ENCODE assay signal across 16 mouse cellular contexts in genomic region chr14:58375056-58375455, GRCm38 (mm10).
DNase-seq lines count a peak whose midpoint lies in the region; ATAC-seq and TF ChIP-seq lines count a peak whose summit lies in the region.
"Had no signal": no experiment of that assay in that cellular context is flagged by ENCODE, and none has a peak within 500 bp of the region (broad histone marks: within the 10 kb centered on the region; RNA-seq: fewer than 3 reads in every experiment).

No protein-coding gene starts in this region.

- no peaks in the 10 kb centered on the region for H3K9me3 ChIP-seq in heart, embryonic 10.5 days
- H3K9me3 ChIP-seq in liver, postnatal 0 days (ENCODE audit: low read length) = peaks cover 3% of the 10 kb centered on the region; the same call in 1 of the 2 replicates
- H3K9me3 ChIP-seq: forebrain, embryonic 10.5 days; heart, embryonic 15.5 days; limb, embryonic 10.5 days had no signal

- no peak overlapping the region for H3K4me3 ChIP-seq in heart, embryonic 10.5 days
- no peak overlapping the region for H3K4me3 ChIP-seq in liver, postnatal 0 days (ENCODE audit: low read depth, low read length)
- H3K4me3 ChIP-seq: embryonic facial prominence, embryonic 13.5 days; forebrain, embryonic 10.5 days; heart, embryonic 15.5 days; limb, embryonic 10.5 days had no signal

- no peak for TF ChIP-seq EP300 in liver, postnatal 0 days (IDR thresholded peaks at IDR 0.05; ENCODE audit: low read depth)

- DNase-seq in heart, adult 11 months = peak; percentile 87
- no peak for DNase-seq in heart, embryonic 10.5 days (ENCODE audit: low spot score)
- DNase-seq in liver, postnatal 0 days = no peak
- no peak for DNase-seq in liver
- DNase-seq in cerebellum, adult 18-20 months = peak; percentile 16 to 36
- peak; percentile 19 for DNase-seq in kidney, postnatal 10 days
- no peak for DNase-seq in right cerebral cortex, postnatal 25 days
- DNase-seq in ovary, postnatal 36 days (ENCODE audit: low spot score) = no peak
- DNase-seq: thymus, postnatal 25 days had no signal

- no peak for ATAC-seq in liver, postnatal 0 days
- ATAC-seq: hindbrain, embryonic 16.5 days; midbrain, embryonic 16.5 days had no signal

- H3K27ac ChIP-seq in heart, embryonic 10.5 days = no peak overlapping the region
- no peak overlapping the region for H3K27ac ChIP-seq in liver, postnatal 0 days (ENCODE audit: low read depth)
- H3K27ac ChIP-seq: embryonic facial prominence, embryonic 13.5 days; forebrain, embryonic 10.5 days; heart, embryonic 15.5 days; limb, embryonic 10.5 days; liver, embryonic 14.5 days had no signal

- H3K4me1 ChIP-seq in heart, embryonic 10.5 days = no peaks in the 10 kb centered on the region
- H3K4me1 ChIP-seq in liver, postnatal 0 days (ENCODE audit: insufficient read depth) = no peaks in the 10 kb centered on the region
- H3K4me1 ChIP-seq: embryonic facial prominence, embryonic 13.5 days; forebrain, embryonic 10.5 days; heart, embryonic 15.5 days; limb, embryonic 10.5 days had no signal

- H3K9ac ChIP-seq in liver, postnatal 0 days (replicated peaks) = no peak overlapping the region
- H3K9ac ChIP-seq: embryonic facial prominence, embryonic 13.5 days; heart, embryonic 15.5 days; liver, embryonic 14.5 days had no signal

- no peak overlapping the region for H3K4me2 ChIP-seq in liver, postnatal 0 days (ENCODE audit: low read depth, low read length)
- H3K4me2 ChIP-seq: embryonic facial prominence, embryonic 13.5 days; heart, embryonic 15.5 days had no signal

- no peaks in the 10 kb centered on the region for H3K27me3 ChIP-seq in heart, embryonic 10.5 days (ENCODE audit: insufficient read depth, poor library complexity, severe bottlenecking)
- H3K27me3 ChIP-seq in liver, postnatal 0 days (ENCODE audit: insufficient read depth, low read length) = no peaks in the 10 kb centered on the region
- H3K27me3 ChIP-seq: embryonic facial prominence, embryonic 13.5 days; heart, embryonic 15.5 days had no signal

- peak; percentile 33; the same call in 1 of the 2 replicates for TF ChIP-seq CTCF in liver, postnatal 0 days (IDR thresholded peaks at IDR 0.05; ENCODE audit: low read depth)

- H3K36me3 ChIP-seq in heart, embryonic 10.5 days = no peaks in the 10 kb centered on the region
- H3K36me3 ChIP-seq in liver, postnatal 0 days (replicated peaks; ENCODE audit: insufficient read depth, low read length) = no peaks in the 10 kb centered on the region
- H3K36me3 ChIP-seq: embryonic facial prominence, embryonic 13.5 days; forebrain, embryonic 10.5 days; heart, embryonic 15.5 days; limb, embryonic 10.5 days had no signal

Comparison
In these comparisons a context has a peak if more than half of its experiments do, and no peak if none do; other contexts are left out.
1. DNase-seq: peak in heart, adult 11 months (single experiment), cerebellum, adult 18-20 months (2 of 2) and kidney, postnatal 10 days (single experiment); none in heart, embryonic 10.5 days (single experiment), liver, postnatal 0 days (single experiment), liver (single experiment), right cerebral cortex, postnatal 25 days (single experiment) and ovary, postnatal 36 days (single experiment).